Mouse (Mus musculus) midbrain, embryonic 16.5 days (tissue): ENCODE measurements around the gene Ugt2b35. TPM values are rescaled to one million over a fixed set of nuclear protein-coding genes. Genes with fewer than 3 reads are reported as not detected.
"Not testable (repeated sequence)": the region's sequence is repeated elsewhere in the genome, so short reads cannot be mapped to it uniquely, and the experiment has no call there.

Experiments used
- ATAC-seq: fragments of 200-750 bp; cut with Nextera tagmentation; 2 replicates; pipeline ENCODE4 v1.8.0; 2017; ENCODE audit warnings: moderate TSS enrichment
- H3K27ac ChIP-seq: fragments of 300-500 bp; sonication (generic); 2 replicates; pipeline ENCODE4 v1.5.1; 2014; ENCODE audit warnings: mild to moderate bottlenecking, low read length, mixed read lengths
- H3K27me3 ChIP-seq: fragments of 300-500 bp; sonication (generic); 2 replicates; pipeline ENCODE4 v1.6.1; 2014; ENCODE audit warnings: low read depth, low read length, mixed read lengths; ENCODE audit not compliant: control insufficient read depth, insufficient read depth
- H3K36me3 ChIP-seq: fragments of 300-500 bp; sonication (generic); 2 replicates; pipeline ENCODE4 v1.6.1; 2014; ENCODE audit warnings: mild to moderate bottlenecking, low read length, moderate library complexity, mixed read lengths; ENCODE audit not compliant: control insufficient read depth, insufficient read depth
- H3K4me1 ChIP-seq: fragments of 300-500 bp; sonication (generic); 2 replicates; pipeline ENCODE4 v1.6.1; 2014; ENCODE audit warnings: mild to moderate bottlenecking, low read length, mixed read lengths; ENCODE audit not compliant: control insufficient read depth, insufficient read depth
- H3K4me2 ChIP-seq: fragments of 300-500 bp; sonication (generic); 2 replicates; pipeline ENCODE4 v1.6.1; 2014; ENCODE audit warnings: mild to moderate bottlenecking, low read length, mixed read lengths
- H3K4me3 ChIP-seq: fragments of 300-500 bp; sonication (generic); 2 replicates; pipeline ENCODE4 v1.5.1; 2014; ENCODE audit warnings: low read depth, mild to moderate bottlenecking, low read length, moderate library complexity, mixed read lengths
- H3K9ac ChIP-seq: fragments of 300-500 bp; sonication (generic); 2 replicates; pipeline ENCODE4 v1.6.1; 2014; ENCODE audit warnings: low read depth, low read length, mixed read lengths
- H3K9me3 ChIP-seq: fragments of 300-500 bp; sonication (generic); replicated peaks from 2 replicates; pipeline ENCODE4 v1.6.1; 2014; ENCODE audit warnings: mild to moderate bottlenecking, low read length, mixed read lengths; ENCODE audit not compliant: control insufficient read depth, poor library complexity, severe bottlenecking
- WGBS: fragments of 180-500 bp; shearing (Covaris S2); extraction: QIAGEN DNeasy Blood & Tissue Kit; methylation state at CpG from one replicate; pipeline ENCODE4 v1.1.7; 2014; 5-methylcytosine and 5-hydroxymethylcytosine counted together
- polyA plus RNA-seq: library from polyadenylated mRNA; unstranded; fragments of >200 nt; fragmentation: Nextera tagmentation; extraction: Ambion mirVana; gene quantifications from 2 replicates; pipeline ENCODE4 v1.2.1, GENCODE M21; 2015

Ugt2b35 gene
- not detected in 2 replicates for polyA plus RNA-seq

DNA sequence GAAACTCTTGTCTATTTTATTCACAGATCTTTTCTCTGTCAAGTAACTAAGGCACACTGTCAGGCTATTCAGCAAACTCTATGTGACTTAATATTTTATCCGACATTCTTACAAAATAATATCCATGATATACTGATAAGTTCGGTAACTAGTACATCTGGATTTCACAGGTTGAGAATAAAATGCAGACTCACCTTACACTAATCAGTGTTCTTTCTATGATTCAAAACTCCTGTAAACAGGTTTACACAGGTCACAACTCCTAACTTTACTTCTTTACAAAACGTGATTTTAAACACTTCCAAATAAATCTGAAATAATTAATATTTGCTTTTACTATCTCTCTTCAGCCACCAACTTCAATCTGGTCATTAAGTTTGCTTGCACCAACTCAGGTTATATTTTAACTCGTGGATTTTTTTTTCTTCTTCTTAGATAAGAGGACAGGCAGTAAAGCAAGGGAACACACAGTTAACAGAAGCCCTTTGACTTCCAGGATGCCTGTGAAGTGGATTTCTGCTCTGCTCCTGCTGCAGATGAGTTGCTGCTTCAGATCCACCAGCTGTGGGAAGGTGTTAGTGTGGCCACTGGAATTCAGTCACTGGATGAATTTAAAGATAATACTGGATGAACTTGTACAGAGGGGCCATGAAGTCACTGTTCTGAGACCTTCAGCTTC lies at the start of gene Ugt2b35:
Gene Ugt2b35 (plus strand): TSS at position 466 of the 679 bp plus-strand sequence.
- Histone ChIP-seq H3K9me3 (no peaks in the 10 kb centered on the region), H3K4me3 (no peak within 1 kb of the TSS), H3K4me2 (no peak within 1 kb of the TSS), H3K27me3 (no peaks in the 10 kb centered on the region), H3K36me3 (no peaks in the 10 kb centered on the region), H3K4me1 (no peaks in the 10 kb centered on the region), H3K9ac (no peak within 1 kb of the TSS), H3K27ac (no peak within 1 kb of the TSS)
- 83% methylated on average over 4 of the region's 4 CpGs for WGBS
- no peak for ATAC-seq

DNA sequence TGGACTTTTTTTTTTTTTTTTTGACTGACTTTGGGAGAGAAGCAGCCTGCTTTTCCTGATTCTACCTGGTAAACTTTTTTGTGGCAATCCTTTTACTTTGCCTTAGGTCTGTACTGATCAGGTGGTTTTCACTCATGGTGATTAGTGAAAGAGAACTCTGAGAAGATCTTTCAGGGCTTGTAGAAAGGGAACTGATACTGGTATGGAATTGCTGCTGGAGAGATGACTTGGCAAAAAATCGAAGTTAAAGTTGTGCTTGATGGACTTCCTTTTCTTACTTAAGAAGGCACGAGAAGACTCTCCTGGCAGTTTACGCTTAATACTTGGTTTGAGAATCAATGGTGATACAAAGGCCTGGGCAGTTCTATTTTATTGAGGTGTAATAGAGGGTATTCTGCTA lies 40.2 kb upstream of the Ugt2b35 start:
- no peaks in the 10 kb centered on the region for H3K4me1 ChIP-seq
- H3K27me3 ChIP-seq, result no peaks in the 10 kb centered on the region
- ATAC-seq, result no peak
- no peak overlapping the region for H3K27ac ChIP-seq
- H3K36me3 ChIP-seq, result no peaks in the 10 kb centered on the region
- no peak overlapping the region for H3K4me2 ChIP-seq
- H3K9me3 ChIP-seq, result no peaks in the 10 kb centered on the region
- no peak overlapping the region for H3K4me3 ChIP-seq
- H3K9ac ChIP-seq, result no peak overlapping the region
- 84% methylated on average over 3 of the region's 3 CpGs for WGBS

DNA sequence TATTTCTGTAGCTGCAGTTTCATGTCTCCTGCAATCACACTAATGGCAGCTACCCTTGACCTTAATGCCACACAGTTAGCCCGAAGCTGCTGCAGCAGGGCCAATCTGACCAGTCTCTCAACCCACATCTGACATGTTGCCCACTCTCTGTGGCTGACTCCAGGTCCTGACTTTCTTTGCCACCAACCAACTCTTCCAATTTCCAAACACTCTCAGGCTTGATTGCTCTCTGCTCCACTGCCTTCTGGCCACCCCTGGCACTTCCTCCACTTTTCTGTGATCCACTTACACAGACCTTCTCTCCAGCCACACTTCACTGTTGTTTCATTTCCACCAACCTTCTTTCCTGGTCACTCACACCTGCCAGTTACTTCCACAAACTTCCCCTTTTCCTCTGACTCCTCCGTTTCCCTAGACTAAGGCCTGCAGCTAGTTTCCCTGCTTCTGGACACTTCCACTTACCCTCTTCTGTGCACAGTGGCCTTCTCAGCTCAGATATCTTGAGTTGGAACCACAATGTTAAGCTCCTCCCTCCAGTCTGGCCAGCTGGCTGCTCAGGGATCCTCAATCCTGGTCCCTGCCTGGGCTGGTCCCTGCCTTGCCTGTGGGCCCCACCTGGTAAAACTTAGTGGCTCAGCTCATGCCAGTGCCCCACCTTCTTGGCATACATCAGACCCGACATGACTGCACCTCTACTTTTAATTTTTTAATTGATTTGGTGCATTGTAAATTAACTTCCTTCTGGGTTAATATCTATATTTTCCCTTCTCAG lies 38.9 kb upstream of the Ugt2b35 start:
- Histone ChIP-seq H3K9me3 (no peaks in the 10 kb centered on the region), H3K4me1 (no peaks in the 10 kb centered on the region), H3K4me2 (no peak overlapping the region), H3K9ac (no peak overlapping the region), H3K4me3 (no peak overlapping the region), H3K36me3 (no peaks in the 10 kb centered on the region), H3K27me3 (no peaks in the 10 kb centered on the region), H3K27ac (no peak overlapping the region)
- WGBS, result 82% methylated on average over 3 of the region's 3 CpGs
- no peak for ATAC-seq

DNA sequence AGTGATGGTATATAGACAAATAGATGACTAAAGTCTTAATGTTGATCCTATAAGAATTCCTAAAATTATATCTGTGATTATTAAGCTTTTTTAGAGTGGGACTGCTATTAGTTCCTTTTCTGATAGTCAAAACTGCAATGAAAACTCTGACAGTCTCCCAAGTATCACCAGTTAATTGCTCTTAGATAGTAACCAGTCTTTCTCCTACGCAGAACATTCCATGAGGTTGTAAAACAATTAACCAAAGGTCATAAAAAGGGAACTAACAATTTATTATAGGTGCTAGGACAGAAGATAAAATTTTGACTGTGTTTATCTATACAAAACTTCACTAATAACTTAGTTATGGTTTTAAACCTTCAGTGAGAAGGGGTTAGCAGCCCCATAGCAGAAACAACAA lies 37.8 kb upstream of the Ugt2b35 start:
- not testable (repeated sequence) for H3K9ac ChIP-seq, H3K4me2 ChIP-seq, H3K27ac ChIP-seq, ATAC-seq, H3K4me1 ChIP-seq, H3K9me3 ChIP-seq, H3K27me3 ChIP-seq, H3K4me3 ChIP-seq, H3K36me3 ChIP-seq
- 85% methylated on average over 1 of the region's 1 CpGs for WGBS

DNA sequence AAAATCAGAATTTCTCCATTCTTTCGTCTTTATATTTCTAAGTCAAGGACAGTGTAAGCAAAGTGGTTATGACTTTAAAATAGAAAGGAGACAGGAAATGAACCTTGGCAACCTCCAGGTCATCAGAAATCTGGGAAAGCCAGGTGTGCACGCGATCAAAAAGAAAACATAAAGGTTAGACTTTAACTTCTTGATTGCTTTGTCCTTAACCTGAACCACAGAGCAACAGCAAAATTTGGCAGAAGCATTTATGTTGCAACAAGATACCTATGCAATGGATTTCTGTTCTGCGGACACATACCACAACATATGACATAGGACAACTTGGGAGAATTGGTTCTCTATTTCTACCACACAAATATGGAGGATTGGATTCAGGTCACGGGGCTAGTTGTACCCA lies 33.4 kb upstream of the Ugt2b35 start:
- 94% methylated on average over 5 of the region's 5 CpGs for WGBS
- H3K27ac ChIP-seq, H3K4me2 ChIP-seq, ATAC-seq, H3K27me3 ChIP-seq, H3K9me3 ChIP-seq, H3K36me3 ChIP-seq, H3K4me1 ChIP-seq, H3K9ac ChIP-seq, H3K4me3 ChIP-seq: not testable (repeated sequence)

DNA sequence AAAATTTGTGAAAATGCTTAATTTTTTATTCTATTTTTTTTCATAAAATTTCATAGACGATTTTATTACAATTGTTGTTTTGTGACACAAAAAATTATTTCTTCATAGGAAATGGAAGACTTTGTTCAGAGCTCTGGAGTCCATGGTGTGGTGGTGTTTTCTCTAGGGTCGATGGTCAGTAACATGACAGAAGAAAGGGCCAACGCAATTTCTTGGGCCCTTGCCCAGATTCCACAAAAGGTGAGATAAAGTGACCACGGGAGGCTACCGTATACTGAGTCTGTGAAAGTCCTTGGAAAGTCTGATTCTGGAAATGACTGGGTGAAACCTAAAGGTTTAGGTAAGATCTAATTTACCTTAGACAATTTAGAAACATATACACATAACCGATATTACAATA lies 4.1 kb downstream of the Ugt2b35 start:
- Histone ChIP-seq H3K4me1 (no peaks in the 10 kb centered on the region), H3K4me2 (no peak overlapping the region), H3K9me3 (no peaks in the 10 kb centered on the region), H3K27ac (no peak overlapping the region), H3K36me3 (no peaks in the 10 kb centered on the region), H3K9ac (no peak overlapping the region), H3K4me3 (no peak overlapping the region), H3K27me3 (no peaks in the 10 kb centered on the region)
- 90% methylated on average over 6 of the region's 6 CpGs for WGBS
- ATAC-seq, result no peak

DNA sequence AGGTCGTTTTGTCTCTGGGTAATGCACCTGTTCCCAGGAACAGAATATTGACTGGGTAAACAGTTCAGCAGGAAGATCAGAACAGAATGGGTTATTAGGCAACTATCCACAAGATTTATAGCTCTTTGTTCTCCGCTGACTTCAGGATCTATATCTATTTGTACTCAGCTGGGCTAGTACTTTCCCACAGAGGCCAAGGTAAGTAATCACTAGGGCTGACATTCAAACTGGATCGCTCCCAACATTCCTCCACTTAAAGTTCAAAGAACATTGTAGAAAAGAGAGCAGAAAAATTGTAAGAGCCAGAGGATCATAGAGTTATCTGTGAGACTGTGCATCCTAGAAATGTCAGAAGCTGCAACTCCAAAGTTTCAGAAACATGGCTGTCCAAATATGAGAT lies 14.8 kb downstream of the Ugt2b35 start:
- H3K4me2 ChIP-seq, result no peak overlapping the region
- H3K27me3 ChIP-seq, result no peaks in the 10 kb centered on the region
- no peak overlapping the region for H3K4me3 ChIP-seq
- H3K36me3 ChIP-seq, result no peaks in the 10 kb centered on the region
- H3K4me1 ChIP-seq, result no peaks in the 10 kb centered on the region
- H3K9me3 ChIP-seq, result no peaks in the 10 kb centered on the region
- H3K9ac ChIP-seq, result no peak overlapping the region
- no peak for ATAC-seq
- no peak overlapping the region for H3K27ac ChIP-seq
- 88% methylated on average over 3 of the region's 3 CpGs for WGBS

DNA sequence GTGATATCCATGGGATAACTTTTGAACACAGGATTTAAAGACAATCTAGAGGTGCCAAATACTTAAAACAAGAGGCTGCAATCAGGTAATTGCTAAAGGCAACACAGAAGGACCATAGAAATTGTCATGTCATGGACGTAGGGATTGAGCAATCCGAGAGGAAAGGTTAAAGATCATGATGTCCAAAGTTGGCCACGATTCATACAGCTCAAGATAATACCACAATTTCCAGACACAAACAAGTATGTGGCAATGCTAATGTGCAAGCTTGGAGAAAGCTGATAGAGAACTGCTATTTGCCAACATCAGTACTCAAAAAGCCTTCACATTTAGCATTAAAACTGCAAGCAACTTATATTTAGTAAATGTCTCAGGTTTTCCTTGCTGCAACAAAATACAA lies 26.7 kb downstream of the Ugt2b35 start:
- Histone ChIP-seq H3K36me3 (no peaks in the 10 kb centered on the region), H3K9me3 (no peaks in the 10 kb centered on the region), H3K4me2 (no peak overlapping the region), H3K27me3 (no peaks in the 10 kb centered on the region), H3K9ac (no peak overlapping the region), H3K27ac (no peak overlapping the region), H3K4me3 (no peak overlapping the region), H3K4me1 (no peaks in the 10 kb centered on the region)
- 82% methylated on average over 3 of the region's 3 CpGs for WGBS
- ATAC-seq, result no peak

DNA sequence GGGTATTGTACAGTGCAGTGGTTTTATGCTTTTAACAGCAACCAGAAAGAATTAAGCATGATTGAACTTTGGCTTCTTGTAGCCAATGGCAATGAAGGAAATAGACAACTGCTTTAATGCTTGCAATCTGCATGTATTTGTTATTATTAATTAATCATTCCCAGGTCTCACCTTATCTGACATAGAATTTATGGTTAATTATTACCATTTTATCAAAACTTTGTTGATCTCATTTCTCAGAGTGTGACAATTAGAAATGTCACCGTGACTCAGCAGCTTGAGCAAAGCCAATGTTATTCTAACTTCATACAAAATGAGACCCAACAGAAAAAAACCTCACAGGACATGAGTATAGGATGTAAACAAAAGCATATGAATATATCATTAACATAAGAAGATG lies 30.0 kb downstream of the Ugt2b35 start:
- Histone ChIP-seq H3K4me1 (no peaks in the 10 kb centered on the region), H3K4me3 (no peak overlapping the region), H3K27ac (no peak overlapping the region), H3K4me2 (no peak overlapping the region), H3K9me3 (no peaks in the 10 kb centered on the region), H3K36me3 (no peaks in the 10 kb centered on the region), H3K27me3 (no peaks in the 10 kb centered on the region), H3K9ac (no peak overlapping the region)
- ATAC-seq, result no peak
- WGBS, result 95% methylated on average over 1 of the region's 1 CpGs
